Mouse (Mus musculus) forebrain, embryonic 13.5 days (tissue): ENCODE measurements around the gene Fem1b. TPM values are rescaled to one million over a fixed set of nuclear protein-coding genes. Genes with fewer than 3 reads are reported as not detected.
"Not testable (repeated sequence)": the region's sequence is repeated elsewhere in the genome, so short reads cannot be mapped to it uniquely, and the experiment has no call there.

ENCODE experiments used
- ATAC-seq: fragments of 200-750 bp; cut with Nextera tagmentation; 2 replicates; pipeline ENCODE4 v1.8.0; 2017
- H3K27ac ChIP-seq: fragments of 300-500 bp; sonication (generic); 2 replicates; pipeline ENCODE4 v1.5.1; 2015; ENCODE audit warnings: inconsistent platforms, mild to moderate bottlenecking, moderate library complexity
- H3K27me3 ChIP-seq: fragments of 300-500 bp; sonication (generic); 2 replicates; pipeline ENCODE4 v1.6.1; 2015; ENCODE audit warnings: mild to moderate bottlenecking, inconsistent platforms
- H3K36me3 ChIP-seq: fragments of 300-500 bp; sonication (generic); 2 replicates; pipeline ENCODE4 v1.6.1; 2015; ENCODE audit warnings: mild to moderate bottlenecking, inconsistent platforms; ENCODE audit not compliant: poor library complexity, severe bottlenecking
- H3K4me1 ChIP-seq: fragments of 300-500 bp; sonication (generic); 2 replicates; pipeline ENCODE4 v1.6.1; 2015; ENCODE audit warnings: inconsistent platforms
- H3K4me2 ChIP-seq: fragments of 300-500 bp; sonication (generic); 2 replicates; pipeline ENCODE4 v1.6.1; 2015; ENCODE audit warnings: inconsistent platforms, mild to moderate bottlenecking, moderate library complexity
- H3K4me3 ChIP-seq: fragments of 300-500 bp; sonication (generic); 2 replicates; pipeline ENCODE4 v1.5.1; 2015; ENCODE audit warnings: mild to moderate bottlenecking, inconsistent platforms
- H3K9ac ChIP-seq: fragments of 300-500 bp; sonication (generic); 2 replicates; pipeline ENCODE4 v1.6.1; 2015; ENCODE audit warnings: mild to moderate bottlenecking, inconsistent platforms
- H3K9me3 ChIP-seq: fragments of 300-500 bp; sonication (generic); replicated peaks from 2 replicates; pipeline ENCODE4 v1.6.1; 2016; ENCODE audit warnings: inconsistent platforms
- WGBS: fragments of 180-500 bp; shearing (Covaris S2); methylation state at CpG from one replicate; pipeline ENCODE4 v1.1.7; 2015; 5-methylcytosine and 5-hydroxymethylcytosine counted together
- polyA plus RNA-seq: library from polyadenylated mRNA; unstranded; fragments of >200 nt; fragmentation: Nextera tagmentation; extraction: Ambion mirVana; gene quantifications from 2 replicates; pipeline ENCODE4 v1.2.1, GENCODE M21; 2015

Gene Fem1b
- polyA plus RNA-seq, 1 experiment from 2014 or later, result 36.6 TPM

- H3K4me1 ChIP-seq, result peaks cover 34% of the 10 kb centered on the region
- no peaks in the 10 kb centered on the region for H3K9me3 ChIP-seq
- H3K36me3 ChIP-seq, result no peaks in the 10 kb centered on the region
- H3K27me3 ChIP-seq, result no peaks in the 10 kb centered on the region
- WGBS, result under 1% methylated on average over 58 of the region's 58 CpGs
- ATAC-seq, result peak; percentile 68
- H3K9ac ChIP-seq, result peak overlapping the region; percentile 96
- H3K4me2 ChIP-seq, result peak overlapping the region; percentile 93
- H3K4me3 ChIP-seq, result peak overlapping the region; percentile 98
- H3K27ac ChIP-seq, result peak overlapping the region; percentile 97
These were observed 905 bp downstream of the Fem1b start for GRCm38 (mm10) chr9:62810543-62811515.

GRCm38 (mm10) chr9:62810095-62810494 is 1.6 kb downstream of the Fem1b start:
- Histone ChIP-seq H3K36me3 (no peaks in the 10 kb centered on the region), H3K9ac (peak overlapping the region; percentile 96), H3K27ac (no peak overlapping the region), H3K4me3 (peak overlapping the region; percentile 98), H3K27me3 (no peaks in the 10 kb centered on the region), H3K9me3 (no peaks in the 10 kb centered on the region), H3K4me1 (peaks cover 34% of the 10 kb centered on the region), H3K4me2 (peak overlapping the region; percentile 93)
- 20% methylated on average over 8 of the region's 8 CpGs for WGBS
- ATAC-seq, result no peak

- not testable (repeated sequence) for H3K9me3 ChIP-seq, H3K27ac ChIP-seq, H3K4me2 ChIP-seq, H3K4me3 ChIP-seq, ATAC-seq, H3K27me3 ChIP-seq, H3K9ac ChIP-seq, H3K4me1 ChIP-seq
- WGBS, result 91% methylated on average over 2 of the region's 2 CpGs
- peaks cover 46% of the 10 kb centered on the region for H3K36me3 ChIP-seq
These were observed 12.5 kb downstream of the Fem1b start for GRCm38 (mm10) chr9:62799218-62799617.

- Histone ChIP-seq H3K4me2 (no peak overlapping the region), H3K27me3 (no peaks in the 10 kb centered on the region), H3K4me1 (no peaks in the 10 kb centered on the region), H3K36me3 (peaks cover 26% of the 10 kb centered on the region; the same call in 1 of the 2 replicates), H3K9ac (no peak overlapping the region), H3K4me3 (no peak overlapping the region), H3K9me3 (no peaks in the 10 kb centered on the region), H3K27ac (no peak overlapping the region)
- 87% methylated on average over 12 of the region's 12 CpGs for WGBS
- no peak for ATAC-seq
These were observed 21.9 kb downstream of the Fem1b start for GRCm38 (mm10) chr9:62789856-62790255.

- ATAC-seq, result no peak
- no peak overlapping the region for H3K4me2 ChIP-seq
- no peaks in the 10 kb centered on the region for H3K27me3 ChIP-seq
- no peaks in the 10 kb centered on the region for H3K9me3 ChIP-seq
- 76% methylated on average over 5 of the region's 5 CpGs for WGBS
- no peak overlapping the region for H3K9ac ChIP-seq
- no peak overlapping the region for H3K27ac ChIP-seq
- H3K4me1 ChIP-seq, result peaks cover 23% of the 10 kb centered on the region
- 0 out of 2 replicates have a peak, but pooled peaks cover 5% of the 10 kb centered on the region for H3K36me3 ChIP-seq
- H3K4me3 ChIP-seq, result no peak overlapping the region
These were observed 25.0 kb downstream of the Fem1b start for GRCm38 (mm10) chr9:62786721-62787120.

GRCm38 (mm10) chr9:62784233-62784632 is 27.5 kb downstream of the Fem1b start:
- H3K4me3 ChIP-seq, result no peak overlapping the region
- no peak overlapping the region for H3K4me2 ChIP-seq
- no peak overlapping the region; the same call in 1 of the 2 replicates for H3K27ac ChIP-seq
- no peaks in the 10 kb centered on the region for H3K36me3 ChIP-seq
- H3K4me1 ChIP-seq, result peaks cover 25% of the 10 kb centered on the region
- no peaks in the 10 kb centered on the region for H3K27me3 ChIP-seq
- no peaks in the 10 kb centered on the region for H3K9me3 ChIP-seq
- H3K9ac ChIP-seq, result no peak overlapping the region
- WGBS, result 89% methylated on average over 2 of the region's 2 CpGs
- no peak for ATAC-seq

- peak; percentile 84 for ATAC-seq
- Histone ChIP-seq H3K27ac (peak overlapping the region; percentile 74), H3K4me3 (peak overlapping the region; percentile 12), H3K4me2 (peak overlapping the region; percentile 43), H3K36me3 (no peaks in the 10 kb centered on the region), H3K27me3 (no peaks in the 10 kb centered on the region), H3K9ac (peak overlapping the region; percentile 16; the same call in 1 of the 2 replicates), H3K4me1 (peaks cover 25% of the 10 kb centered on the region), H3K9me3 (no peaks in the 10 kb centered on the region)
- 30% methylated on average over 16 of the region's 16 CpGs for WGBS
These were observed 28.6 kb downstream of the Fem1b start for GRCm38 (mm10) chr9:62782976-62783781.

GRCm38 (mm10) chr9:62781965-62782364 is 29.8 kb downstream of the Fem1b start:
- Histone ChIP-seq H3K36me3 (no peaks in the 10 kb centered on the region), H3K9ac (no peak overlapping the region), H3K27me3 (no peaks in the 10 kb centered on the region), H3K4me3 (no peak overlapping the region), H3K9me3 (no peaks in the 10 kb centered on the region), H3K27ac (0 out of 2 replicates have a peak overlapping the region, but pooled peaks have one; percentile 7), H3K4me1 (peaks cover 25% of the 10 kb centered on the region), H3K4me2 (no peak overlapping the region)
- ATAC-seq, result no peak
- WGBS, result 62% methylated on average over 3 of the region's 3 CpGs

GRCm38 (mm10) chr9:62778721-62779120 is 33.0 kb downstream of the Fem1b start:
- H3K27ac ChIP-seq, result no peak overlapping the region
- no peaks in the 10 kb centered on the region for H3K9me3 ChIP-seq
- 89% methylated on average over 9 of the region's 9 CpGs for WGBS
- H3K9ac ChIP-seq, result no peak overlapping the region
- H3K4me2 ChIP-seq, result no peak overlapping the region
- no peaks in the 10 kb centered on the region for H3K27me3 ChIP-seq
- no peak for ATAC-seq
- no peaks in the 10 kb centered on the region for H3K36me3 ChIP-seq
- peaks cover 22% of the 10 kb centered on the region for H3K4me1 ChIP-seq
- H3K4me3 ChIP-seq, result no peak overlapping the region

- ATAC-seq, result peak; percentile 55; the same call in 1 of the 2 replicates
- Histone ChIP-seq H3K4me3 (no peak overlapping the region), H3K9me3 (no peaks in the 10 kb centered on the region), H3K36me3 (no peaks in the 10 kb centered on the region), H3K4me1 (peaks cover 9% of the 10 kb centered on the region), H3K27ac (no peak overlapping the region), H3K9ac (no peak overlapping the region), H3K27me3 (no peaks in the 10 kb centered on the region), H3K4me2 (no peak overlapping the region)
- 7% methylated on average over 5 of the region's 5 CpGs for WGBS
These were observed 34.3 kb downstream of the Fem1b start for GRCm38 (mm10) chr9:62777461-62777860.

GRCm38 (mm10) chr9:62775464-62775863 is 36.3 kb downstream of the Fem1b start:
- 61% methylated on average over 4 of the region's 4 CpGs for WGBS
- Histone ChIP-seq H3K4me1 (no peaks in the 10 kb centered on the region), H3K9me3 (no peaks in the 10 kb centered on the region), H3K9ac (no peak overlapping the region), H3K4me3 (no peak overlapping the region), H3K4me2 (no peak overlapping the region), H3K36me3 (no peaks in the 10 kb centered on the region), H3K27ac (no peak overlapping the region), H3K27me3 (no peaks in the 10 kb centered on the region)
- ATAC-seq, result no peak

GRCm38 (mm10) chr9:62772746-62773145 is 39.0 kb downstream of the Fem1b start:
- H3K9me3 ChIP-seq, result no peaks in the 10 kb centered on the region

More at GRCm38 (mm10) chr9:62772746-62773145, 39.0 kb downstream of the Fem1b start:
- no peaks in the 10 kb centered on the region for H3K36me3 ChIP-seq
- WGBS, result 84% methylated on average over 8 of the region's 8 CpGs
- no peak overlapping the region for H3K27ac ChIP-seq
- H3K4me3 ChIP-seq, result no peak overlapping the region
- H3K9ac ChIP-seq, result no peak overlapping the region
- no peaks in the 10 kb centered on the region for H3K4me1 ChIP-seq
- ATAC-seq, result no peak
- no peaks in the 10 kb centered on the region for H3K27me3 ChIP-seq
- H3K4me2 ChIP-seq, result no peak overlapping the region
